Mouse (Mus musculus) heart, adult 2 months (tissue): ENCODE measurements at regions not wholly inside any gene's neighbourhood (a gene's known extent, or its start where the extent isn't known, plus 50 kb on each side); places are given as distances from the start of the nearest gene placed in this dataset.

Experiments
- CTCF ChIP-seq: fragments of 200-600 bp; IDR thresholded peaks from 2 replicates; pipeline ENCODE4 v1.8.1; 2022; ENCODE audit warnings: antibody characterized with exemption, mild to moderate bottlenecking, moderate library complexity
- EP300 ChIP-seq: fragments of 200-500 bp; IDR thresholded peaks from 2 replicates; pipeline ENCODE4 v1.6.1; 2011; ENCODE audit warnings: low read depth, low read length, control low read depth; ENCODE audit not compliant: insufficient read depth
- POLR2A ChIP-seq: fragments of 200-500 bp; IDR thresholded peaks from 2 replicates; pipeline ENCODE4 v1.6.1; 2011; ENCODE audit warnings: mild to moderate bottlenecking, low read depth, low read length, control low read depth; ENCODE audit not compliant: insufficient read depth

- TF ChIP-seq CTCF (no peak), POLR2A (no peak), EP300 (no peak)
These were observed 163.3 kb upstream of the Gcfc2 start for GRCm38 (mm10) chr6:81760181-81760580.
